Mouse (Mus musculus) left cerebral cortex, postnatal 14 days (tissue): ENCODE results near the gene Fbxl7. TPM values are rescaled to one million over a fixed set of nuclear protein-coding genes. Genes with fewer than 3 reads are reported as not detected.
"Not testable (repeated sequence)": the region's sequence is repeated elsewhere in the genome, so short reads cannot be mapped to it uniquely, and the experiment has no call there.

Experiments used
- DNase-seq, 2 experiments: peaks; one replicate each; pipeline ENCODE4 v3.0.0; 2021 to 2022; ENCODE audit warnings: low spot score in 2 of 2, mixed read lengths in 1 of 2
- intact Hi-C: fragments of 180-260 bp; cut with DNase I; formaldehyde crosslinking; loops from one replicate; pipeline ENCODE4 v1.15.1; 2025
- total RNA-seq, 2 experiments: library from RNA; stranded (reverse); gene quantifications; 2 replicates each; pipeline ENCODE4 v1.2.3; 2021

Fbxl7 gene
- total RNA-seq, 2 experiments from 2014 or later = 2.7 to 3.2 TPM

GRCm38 (mm10) chr15:26834415-26834814 lies 61.0 kb downstream of the Fbxl7 start:
- DNase-seq = no peak
- intact Hi-C loops = no loop called here

GRCm38 (mm10) chr15:26831141-26831540 lies 64.2 kb downstream of the Fbxl7 start:
- intact Hi-C loops = no loop called here

GRCm38 (mm10) chr15:26816931-26817330 lies 78.4 kb downstream of the Fbxl7 start:
- intact Hi-C loops = no loop called here
- no peak for DNase-seq

More at GRCm38 (mm10) chr15:26831141-26831540, 64.2 kb downstream of the Fbxl7 start:
- DNase-seq = no peak

GRCm38 (mm10) chr15:26812856-26813255 lies 82.5 kb downstream of the Fbxl7 start:
- DNase-seq = no peak
- intact Hi-C loops = no loop called here

GRCm38 (mm10) chr15:26809569-26809968 lies 85.8 kb downstream of the Fbxl7 start:
- intact Hi-C loops = no loop called here
- DNase-seq = no peak

GRCm38 (mm10) chr15:26804046-26804445 lies 91.3 kb downstream of the Fbxl7 start:
- intact Hi-C loops = no loop called here
- DNase-seq = no peak

- DNase-seq = no peak
- intact Hi-C loops = no loop called here
Observed at GRCm38 (mm10) chr15:26799457-26800021, 95.8 kb downstream of the Fbxl7 start.

GRCm38 (mm10) chr15:26795937-26796336 lies 99.4 kb downstream of the Fbxl7 start:
- intact Hi-C loops = no loop called here
- DNase-seq = no peak

- intact Hi-C loops = no loop called here
Observed at GRCm38 (mm10) chr15:26795518-26795917, 99.9 kb downstream of the Fbxl7 start.

GRCm38 (mm10) chr15:26787148-26787547 lies 108.2 kb downstream of the Fbxl7 start:
- intact Hi-C loops = no loop called here
- no peak for DNase-seq

More at GRCm38 (mm10) chr15:26795518-26795917, 99.9 kb downstream of the Fbxl7 start:
- peak; percentile 39 to 50 for DNase-seq

- no peak for DNase-seq
- intact Hi-C loops = no loop called here
Observed at GRCm38 (mm10) chr15:26780557-26780956, 114.8 kb downstream of the Fbxl7 start.

- intact Hi-C loops = no loop called here
- DNase-seq = no peak
Observed at GRCm38 (mm10) chr15:26779129-26779528, 116.3 kb downstream of the Fbxl7 start.

- DNase-seq = no peak
- intact Hi-C loops = no loop called here
Observed at GRCm38 (mm10) chr15:26775720-26776119, 119.7 kb downstream of the Fbxl7 start.

GRCm38 (mm10) chr15:26774895-26775294 lies 120.5 kb downstream of the Fbxl7 start:
- DNase-seq = no peak
- intact Hi-C loops = no loop called here

GRCm38 (mm10) chr15:26761651-26762050 lies 133.7 kb downstream of the Fbxl7 start:
- intact Hi-C loops = no loop called here
- peak in 1 of 2 experiments; percentile 5 for DNase-seq

GRCm38 (mm10) chr15:26748484-26748883 lies 146.9 kb downstream of the Fbxl7 start:
- no peak for DNase-seq
- intact Hi-C loops = no loop called here

GRCm38 (mm10) chr15:26732366-26732765 lies 163.0 kb downstream of the Fbxl7 start:
- no peak for DNase-seq
- intact Hi-C loops = no loop called here

- intact Hi-C loops = no loop called here
- peak; percentile 9 to 18 for DNase-seq
Observed at GRCm38 (mm10) chr15:26730760-26731159, 164.6 kb downstream of the Fbxl7 start.

- intact Hi-C loops, DNase-seq: not testable (repeated sequence)
Observed at GRCm38 (mm10) chr15:26729341-26729740, 166.0 kb downstream of the Fbxl7 start.

GRCm38 (mm10) chr15:26718390-26719036 lies 176.9 kb downstream of the Fbxl7 start:
- no peak for DNase-seq
- intact Hi-C loops = no loop called here

- intact Hi-C loops = no loop called here
- DNase-seq = no peak
Observed at GRCm38 (mm10) chr15:26717952-26718351, 177.4 kb downstream of the Fbxl7 start.
